In genomic region chr3:152353434-152354177, GRCm38 (mm10) we compare ENCODE assay signal across 22 mouse cellular contexts. TPM values are rescaled to one million over a fixed set of nuclear protein-coding genes. Genes with fewer than 3 reads are reported as not detected.
DNase-seq lines count a peak whose midpoint lies in the region; ATAC-seq and TF ChIP-seq lines count a peak whose summit lies in the region.
"Had no signal": no experiment of that assay in that cellular context is flagged by ENCODE, and none has a peak within 500 bp of the region (broad histone marks: within the 10 kb centered on the region; RNA-seq: fewer than 3 reads in every experiment).

No protein-coding gene starts in this region.

- no peaks in the 10 kb centered on the region for H3K36me3 ChIP-seq in hindbrain, embryonic 14.5 days (replicated peaks; ENCODE audit: control insufficient read depth, insufficient read depth)
- no peaks in the 10 kb centered on the region for H3K36me3 ChIP-seq in hindbrain, embryonic 16.5 days (ENCODE audit: control insufficient read depth, insufficient read depth, low read length)
- 0 out of 2 replicates have a peak, but pooled peaks cover 5% of the 10 kb centered on the region for H3K36me3 ChIP-seq in midbrain, postnatal 0 days (ENCODE audit: insufficient read depth, low read length)

- 0 out of 2 replicates have a peak, but pooled peaks have one; percentile 12 for TF ChIP-seq CTCF in layer of hippocampus, adult 2 months (conservative IDR thresholded peaks at IDR 0.05)
- TF ChIP-seq CTCF in midbrain, postnatal 0 days (IDR thresholded peaks at IDR 0.05) = no peak

- H3K4me2 ChIP-seq in hindbrain, embryonic 14.5 days (replicated peaks) = no peak overlapping the region
- no peak overlapping the region for H3K4me2 ChIP-seq in hindbrain, embryonic 16.5 days (ENCODE audit: low read length)
- no peak overlapping the region for H3K4me2 ChIP-seq in midbrain, postnatal 0 days (ENCODE audit: low read depth, low read length, poor library complexity, severe bottlenecking)
- H3K4me2 ChIP-seq: embryonic facial prominence, embryonic 13.5 days; heart, embryonic 15.5 days; limb, embryonic 15.5 days had no signal

- no peak overlapping the region for H3K4me3 ChIP-seq in layer of hippocampus, adult 2 months
- H3K4me3 ChIP-seq in hindbrain, embryonic 14.5 days (replicated peaks; ENCODE audit: low read length) = no peak overlapping the region
- no peak overlapping the region for H3K4me3 ChIP-seq in hindbrain, embryonic 16.5 days (ENCODE audit: low read length)
- H3K4me3 ChIP-seq in midbrain, postnatal 0 days (ENCODE audit: low read depth, low read length) = no peak overlapping the region
- H3K4me3 ChIP-seq: embryonic facial prominence, embryonic 13.5 days; forebrain, embryonic 10.5 days; heart, adult 2 months; heart, embryonic 15.5 days; left cerebral cortex, adult 2 months; limb, embryonic 15.5 days had no signal

- peak in 1 of 2 experiments; percentile 13 for DNase-seq in layer of hippocampus, adult 2 months (ENCODE audit: low spot score in 2 of 2)
- DNase-seq in layer of hippocampus, postnatal 10 days (ENCODE audit: low spot score in 2 of 2) = no peak
- no peak for DNase-seq in hindbrain, embryonic 14.5 days (ENCODE audit: low spot score)
- peak; percentile 27 for DNase-seq in midbrain, postnatal 0 days (ENCODE audit: low spot score)
- DNase-seq in kidney, adult 11 months = no peak
- no peak for DNase-seq in natural killer cell, adult 2 months (ENCODE audit: low spot score in 2 of 2)
- DNase-seq in layer of hippocampus, postnatal 25 days (ENCODE audit: extremely low spot score in 1 of 2, low spot score in 1 of 2) = no peak
- DNase-seq: cerebellum, adult 11 months; gastrocnemius, postnatal 14 days; heart, adult 2 months; liver, postnatal 0 days; lung, postnatal 14 days; thymus, adult 18-20 months had no signal

- H3K9me3 ChIP-seq in hindbrain, embryonic 14.5 days (ENCODE audit: control insufficient read depth, low read length) = no peaks in the 10 kb centered on the region
- no peaks in the 10 kb centered on the region for H3K9me3 ChIP-seq in hindbrain, embryonic 16.5 days (ENCODE audit: control insufficient read depth, low read length)
- H3K9me3 ChIP-seq in midbrain, postnatal 0 days (ENCODE audit: low read length) = no peaks in the 10 kb centered on the region
- H3K9me3 ChIP-seq: embryonic facial prominence, embryonic 13.5 days; forebrain, embryonic 10.5 days; G1E; heart, embryonic 15.5 days; limb, embryonic 15.5 days had no signal

- H3K27me3 ChIP-seq in hindbrain, embryonic 14.5 days (ENCODE audit: control insufficient read depth, insufficient read depth, low read length) = no peaks in the 10 kb centered on the region
- H3K27me3 ChIP-seq in hindbrain, embryonic 16.5 days (replicated peaks; ENCODE audit: control insufficient read depth, insufficient read depth, low read length) = no peaks in the 10 kb centered on the region
- H3K27me3 ChIP-seq in midbrain, postnatal 0 days (ENCODE audit: insufficient read depth, low read length) = no peaks in the 10 kb centered on the region
- H3K27me3 ChIP-seq: embryonic facial prominence, embryonic 13.5 days; heart, embryonic 15.5 days; limb, embryonic 15.5 days had no signal

- H3K4me1 ChIP-seq in hindbrain, embryonic 14.5 days (replicated peaks; ENCODE audit: control insufficient read depth, insufficient read depth, low read length) = no peaks in the 10 kb centered on the region; the same call in none of the 2 replicates
- H3K4me1 ChIP-seq in hindbrain, embryonic 16.5 days (ENCODE audit: control insufficient read depth, insufficient read depth, low read depth, low read length) = peaks cover 8% of the 10 kb centered on the region
- no peaks in the 10 kb centered on the region; the same call in 1 of the 2 replicates for H3K4me1 ChIP-seq in midbrain, postnatal 0 days (ENCODE audit: insufficient read depth, low read length)

- no peak overlapping the region for H3K9ac ChIP-seq in hindbrain, embryonic 14.5 days
- H3K9ac ChIP-seq in hindbrain, embryonic 16.5 days (ENCODE audit: low read depth, low read length) = no peak overlapping the region
- H3K9ac ChIP-seq in midbrain, postnatal 0 days (replicated peaks; ENCODE audit: low read length, poor library complexity, severe bottlenecking) = no peak overlapping the region
- H3K9ac ChIP-seq: embryonic facial prominence, embryonic 13.5 days; heart, embryonic 15.5 days; limb, embryonic 15.5 days; liver, postnatal 0 days had no signal

- 64% methylated on average over 10 of the region's 10 CpGs for WGBS in hindbrain, embryonic 14.5 days
- WGBS in hindbrain, embryonic 16.5 days = 61% methylated on average over 10 of the region's 10 CpGs
- WGBS in midbrain, postnatal 0 days = 62% methylated on average over 10 of the region's 10 CpGs

- ATAC-seq in hindbrain, embryonic 14.5 days (ENCODE audit: low FRiP score) = peak; percentile 42
- ATAC-seq in hindbrain, embryonic 16.5 days = peak; percentile 50; the same call in 1 of the 2 replicates
- no peak for ATAC-seq in midbrain, postnatal 0 days (ENCODE audit: low FRiP score)
- ATAC-seq: CD4-positive, CD25-positive, alpha-beta regulatory T cell, adult 4 months; liver, postnatal 0 days had no signal

- H3K27ac ChIP-seq in layer of hippocampus, adult 2 months = peak overlapping the region; percentile 59
- H3K27ac ChIP-seq in hindbrain, embryonic 14.5 days = no peak overlapping the region
- H3K27ac ChIP-seq in hindbrain, embryonic 16.5 days (ENCODE audit: low read depth, low read length) = peak overlapping the region; percentile 24; the same call in 1 of the 2 replicates
- H3K27ac ChIP-seq in midbrain, postnatal 0 days (ENCODE audit: low read depth, low read length) = no peak overlapping the region
- H3K27ac ChIP-seq: embryonic facial prominence, embryonic 13.5 days; forebrain, embryonic 10.5 days; heart, adult 2 months; heart, embryonic 15.5 days; kidney, postnatal 0 days; left cerebral cortex, adult 2 months; limb, embryonic 15.5 days had no signal

RNA-seq across cellular contexts. Expression of gene Usp33, which starts 7.3 kb away (rescaled TPM):
- 100 to 1,000 TPM; 129 to 130 TPM for total RNA-seq in layer of hippocampus, adult 2 months (2021)
- total RNA-seq in layer of hippocampus, postnatal 10 days (2021) = 100 to 1,000 TPM; 103 to 117 TPM
- polyA plus RNA-seq in hindbrain, embryonic 14.5 days (2014; fragmentation: Nextera tagmentation; extraction: Ambion mirVana) = 108 and 113 TPM in 2 replicates
- 82.4 and 91.2 TPM in 2 replicates for polyA plus RNA-seq in hindbrain, embryonic 16.5 days (2015; fragmentation: Nextera tagmentation; extraction: Ambion mirVana)
- 83.3 and 91.4 TPM in 2 replicates for total RNA-seq in midbrain, postnatal 0 days (2014; rRNA removed)
- 65.3 and 70.7 TPM in 2 replicates for polyA plus RNA-seq in midbrain, postnatal 0 days (2015; fragmentation: Nextera tagmentation; extraction: Ambion mirVana)
- 100 to 1,000 TPM; 116 to 123 TPM for total RNA-seq in layer of hippocampus, postnatal 25 days (2021)

RNA-seq across cellular contexts. Expression of gene Miga1, which starts 13.4 kb away (rescaled TPM):
- total RNA-seq in layer of hippocampus, adult 2 months (2021) = 10 to 100 TPM; 74.5 to 78.2 TPM
- total RNA-seq in layer of hippocampus, postnatal 10 days (2021) = 10 to 100 TPM; 73.3 to 76.5 TPM
- polyA plus RNA-seq in hindbrain, embryonic 14.5 days (2014; fragmentation: Nextera tagmentation; extraction: Ambion mirVana) = 18.9 and 20.1 TPM in 2 replicates
- polyA plus RNA-seq in hindbrain, embryonic 16.5 days (2015; fragmentation: Nextera tagmentation; extraction: Ambion mirVana) = 17.7 and 19.0 TPM in 2 replicates
- total RNA-seq in midbrain, postnatal 0 days (2014; rRNA removed) = 26.3 and 28.2 TPM in 2 replicates
- polyA plus RNA-seq in midbrain, postnatal 0 days (2015; fragmentation: Nextera tagmentation; extraction: Ambion mirVana) = 16.9 and 18.7 TPM in 2 replicates
- 10 to 100 TPM; 72.0 to 79.1 TPM for total RNA-seq in layer of hippocampus, postnatal 25 days (2021)

RNA-seq across cellular contexts. Expression of gene Zzz3, which starts 41.7 kb away (rescaled TPM):
- total RNA-seq in layer of hippocampus, adult 2 months (2021) = 10 to 100 TPM; 45.3 to 45.7 TPM
- total RNA-seq in layer of hippocampus, postnatal 10 days (2021) = 10 to 100 TPM; 31.9 to 33.9 TPM
- 32.3 and 38.0 TPM in 2 replicates for polyA plus RNA-seq in hindbrain, embryonic 14.5 days (2014; fragmentation: Nextera tagmentation; extraction: Ambion mirVana)
- 23.4 and 24.8 TPM in 2 replicates for polyA plus RNA-seq in hindbrain, embryonic 16.5 days (2015; fragmentation: Nextera tagmentation; extraction: Ambion mirVana)
- total RNA-seq in midbrain, postnatal 0 days (2014; rRNA removed) = 29.4 and 40.6 TPM in 2 replicates
- 21.0 TPM in 2 replicates for polyA plus RNA-seq in midbrain, postnatal 0 days (2015; fragmentation: Nextera tagmentation; extraction: Ambion mirVana)
- total RNA-seq in layer of hippocampus, postnatal 25 days (2021) = 10 to 100 TPM; 40.4 to 43.1 TPM

Comparison
In these comparisons a context has a peak if more than half of its experiments do, and no peak if none do; other contexts are left out.
1. H3K27ac ChIP-seq: peak in layer of hippocampus, adult 2 months (single experiment) and hindbrain, embryonic 16.5 days (single experiment); none in hindbrain, embryonic 14.5 days (single experiment) and midbrain, postnatal 0 days (single experiment).